Mouse (Mus musculus): ENCODE measurements around the gene Qser1. TPM values are rescaled to one million over a fixed set of nuclear protein-coding genes. Genes with fewer than 3 reads are reported as not detected.

Gene Qser1
- polyA plus RNA-seq, 1 experiment from 2014 or later: 3.3 TPM

- no peaks in the 10 kb centered on the region for H3K36me3 ChIP-seq (ENCODE audit: insufficient read depth, low read length)
- 48% methylated on average over 3 of the region's 3 CpGs for WGBS
- H3K27me3 ChIP-seq (replicated peaks; ENCODE audit: insufficient read depth, low read length): no peaks in the 10 kb centered on the region
- ATAC-seq: peak; percentile 62
- no peak overlapping the region for H3K27ac ChIP-seq (ENCODE audit: low read length)
- DNase-seq (ENCODE audit: low spot score): peak; percentile 52
- no peaks in the 10 kb centered on the region for H3K9me3 ChIP-seq (ENCODE audit: low read length)
- H3K9ac ChIP-seq (replicated peaks; ENCODE audit: low read depth): no peak overlapping the region
- H3K4me2 ChIP-seq (replicated peaks; ENCODE audit: low read depth, low read length): no peak overlapping the region
- TF ChIP-seq CTCF (IDR thresholded peaks at IDR 0.05) (peak; percentile 68), EP300 (IDR thresholded peaks at IDR 0.05) (no peak)
- no peaks in the 10 kb centered on the region for H3K4me1 ChIP-seq (ENCODE audit: insufficient read depth, low read depth, low read length)
- no peak overlapping the region for H3K4me3 ChIP-seq (ENCODE audit: low read depth, low read length)
These were observed 65.9 kb downstream of the Qser1 start for GRCm38 (mm10) chr2:104750611-104751010.

DNA sequence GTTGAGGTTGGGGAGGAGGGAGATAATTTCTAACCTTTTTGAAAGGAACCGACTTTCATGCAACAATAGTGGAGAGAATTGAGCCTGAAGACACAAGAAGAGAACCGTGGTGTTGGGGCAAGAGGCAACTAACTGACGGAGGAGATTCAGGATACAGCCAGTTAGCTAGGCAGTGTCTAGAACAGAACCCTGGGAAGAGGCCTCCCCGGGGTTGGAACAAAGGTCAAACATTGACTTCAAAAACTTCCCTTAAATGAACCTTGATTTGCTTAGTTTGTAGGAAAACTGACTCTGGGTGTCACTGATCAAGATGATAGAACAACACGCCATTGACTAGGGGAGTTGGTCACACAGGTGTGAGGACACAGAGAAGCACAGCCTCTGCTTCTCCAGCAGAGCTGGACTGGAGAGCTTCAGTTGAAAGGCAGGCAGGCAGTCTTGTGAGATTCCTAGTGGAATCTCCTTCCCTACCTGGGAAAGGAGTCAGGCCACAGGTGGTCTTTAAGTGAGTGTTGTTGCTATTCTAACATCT is 67.8 kb downstream of the Qser1 start:
- H3K9ac ChIP-seq (replicated peaks; ENCODE audit: low read depth): no peak overlapping the region
- TF ChIP-seq CTCF (IDR thresholded peaks at IDR 0.05): no peak
- TF ChIP-seq EP300 (IDR thresholded peaks at IDR 0.05): no peak
- H3K4me3 ChIP-seq (ENCODE audit: low read depth, low read length): no peak overlapping the region
- H3K9me3 ChIP-seq (ENCODE audit: low read length): no peaks in the 10 kb centered on the region
- no peak overlapping the region for H3K4me2 ChIP-seq (replicated peaks; ENCODE audit: low read depth, low read length)
- no peak for ATAC-seq
- no peaks in the 10 kb centered on the region for H3K27me3 ChIP-seq (replicated peaks; ENCODE audit: insufficient read depth, low read length)
- DNase-seq (ENCODE audit: low spot score): no peak
- H3K4me1 ChIP-seq (ENCODE audit: insufficient read depth, low read depth, low read length): no peaks in the 10 kb centered on the region
- H3K27ac ChIP-seq (ENCODE audit: low read length): no peak overlapping the region
- H3K36me3 ChIP-seq (ENCODE audit: insufficient read depth, low read length): no peaks in the 10 kb centered on the region
- WGBS: 68% methylated on average over 5 of the region's 5 CpGs

DNA sequence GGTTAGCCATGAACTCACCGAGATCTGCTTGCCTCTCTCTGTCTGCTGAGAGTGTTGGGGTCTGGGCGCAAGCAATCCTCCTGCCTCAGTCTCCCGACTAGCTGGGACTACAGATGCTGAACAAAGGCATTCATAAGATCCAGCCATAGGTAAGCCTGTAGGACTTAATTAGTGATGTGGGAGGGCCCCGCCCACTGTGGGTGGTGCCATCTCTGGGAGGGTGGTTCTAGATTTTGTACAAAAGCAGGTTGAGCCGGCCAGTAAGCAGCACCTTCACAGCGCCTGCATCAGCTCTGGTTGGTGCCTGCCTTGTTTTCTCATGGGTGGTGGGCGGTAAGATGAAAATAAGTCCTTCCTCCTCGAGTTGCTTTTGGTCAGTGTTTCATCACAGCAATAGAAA is 70.3 kb downstream of the Qser1 start:
- TF ChIP-seq EP300 (IDR thresholded peaks at IDR 0.05): no peak
- no peak for TF ChIP-seq CTCF (IDR thresholded peaks at IDR 0.05)
- 57% methylated on average over 8 of the region's 8 CpGs for WGBS
- DNase-seq (ENCODE audit: low spot score) (no peak), ATAC-seq (no peak)
- Histone ChIP-seq H3K36me3 (ENCODE audit: insufficient read depth, low read length) (no peaks in the 10 kb centered on the region), H3K4me1 (ENCODE audit: insufficient read depth, low read depth, low read length) (no peaks in the 10 kb centered on the region), H3K9me3 (ENCODE audit: low read length) (no peaks in the 10 kb centered on the region), H3K4me2 (replicated peaks; ENCODE audit: low read depth, low read length) (no peak overlapping the region), H3K4me3 (ENCODE audit: low read depth, low read length) (no peak overlapping the region), H3K27me3 (replicated peaks; ENCODE audit: insufficient read depth, low read length) (no peaks in the 10 kb centered on the region), H3K27ac (ENCODE audit: low read length) (no peak overlapping the region), H3K9ac (replicated peaks; ENCODE audit: low read depth) (no peak overlapping the region)

DNA sequence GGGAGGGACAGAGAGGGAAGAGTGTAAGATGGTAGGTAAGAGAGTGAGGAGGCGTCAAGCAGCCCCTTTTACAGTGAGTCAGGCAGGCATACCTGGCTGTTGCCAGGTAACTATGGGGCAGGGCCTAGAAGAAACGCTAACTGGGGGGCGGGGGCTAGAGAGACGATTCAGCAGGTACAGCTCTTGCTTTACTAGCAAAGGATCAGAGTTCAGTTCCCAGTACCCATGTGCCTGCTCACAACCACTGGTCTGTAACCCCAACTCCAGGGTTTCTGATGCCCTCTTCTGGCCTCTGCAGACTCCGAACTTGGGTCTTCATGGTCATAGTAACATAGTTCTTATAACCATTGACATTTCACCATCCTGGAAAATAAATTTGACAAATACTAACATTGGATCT is 72.6 kb downstream of the Qser1 start:
- H3K4me3 ChIP-seq (ENCODE audit: low read depth, low read length): no peak overlapping the region
- H3K27me3 ChIP-seq (replicated peaks; ENCODE audit: insufficient read depth, low read length): no peaks in the 10 kb centered on the region
- WGBS: 51% methylated on average over 5 of the region's 5 CpGs
- H3K9me3 ChIP-seq (ENCODE audit: low read length): no peaks in the 10 kb centered on the region
- TF ChIP-seq CTCF (IDR thresholded peaks at IDR 0.05) (no peak), EP300 (IDR thresholded peaks at IDR 0.05) (no peak)
- no peak overlapping the region for H3K27ac ChIP-seq (ENCODE audit: low read length)
- H3K4me2 ChIP-seq (replicated peaks; ENCODE audit: low read depth, low read length): no peak overlapping the region
- no peaks in the 10 kb centered on the region for H3K4me1 ChIP-seq (ENCODE audit: insufficient read depth, low read depth, low read length)
- DNase-seq (ENCODE audit: low spot score): no peak
- no peaks in the 10 kb centered on the region for H3K36me3 ChIP-seq (ENCODE audit: insufficient read depth, low read length)
- H3K9ac ChIP-seq (replicated peaks; ENCODE audit: low read depth): no peak overlapping the region
- ATAC-seq: no peak

DNA sequence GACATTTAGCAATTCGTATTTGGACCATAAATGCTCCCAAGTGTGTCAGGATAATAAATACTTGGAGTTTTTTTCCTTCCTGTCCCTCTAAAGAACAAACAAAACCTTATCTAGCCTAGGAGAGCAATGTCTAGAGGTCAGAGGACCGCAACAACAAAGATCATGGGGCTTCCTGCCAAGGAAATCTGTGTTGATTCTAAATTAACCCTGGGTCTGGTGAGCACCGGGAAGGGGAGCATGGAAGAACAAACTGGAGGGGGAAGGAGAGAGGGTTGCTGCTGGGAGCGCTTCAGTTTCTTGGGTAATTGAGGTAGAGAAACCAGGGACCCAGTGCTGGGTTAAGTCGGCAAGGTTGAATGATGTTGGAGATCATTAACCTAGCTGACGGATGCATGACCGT is 73.4 kb downstream of the Qser1 start:
- Histone ChIP-seq H3K27ac (ENCODE audit: low read length) (no peak overlapping the region), H3K4me2 (replicated peaks; ENCODE audit: low read depth, low read length) (peak overlapping the region; percentile 99), H3K27me3 (replicated peaks; ENCODE audit: insufficient read depth, low read length) (no peaks in the 10 kb centered on the region), H3K9ac (replicated peaks; ENCODE audit: low read depth) (no peak overlapping the region), H3K36me3 (ENCODE audit: insufficient read depth, low read length) (no peaks in the 10 kb centered on the region), H3K4me1 (ENCODE audit: insufficient read depth, low read depth, low read length) (no peaks in the 10 kb centered on the region), H3K4me3 (ENCODE audit: low read depth, low read length) (peak overlapping the region; percentile 60), H3K9me3 (ENCODE audit: low read length) (no peaks in the 10 kb centered on the region)
- WGBS: 11% methylated on average over 7 of the region's 7 CpGs
- ATAC-seq (peak; percentile 32; the same call in 1 of the 2 replicates), DNase-seq (ENCODE audit: low spot score) (no peak)
- no peak for TF ChIP-seq CTCF (IDR thresholded peaks at IDR 0.05)
- no peak for TF ChIP-seq EP300 (IDR thresholded peaks at IDR 0.05)

DNA sequence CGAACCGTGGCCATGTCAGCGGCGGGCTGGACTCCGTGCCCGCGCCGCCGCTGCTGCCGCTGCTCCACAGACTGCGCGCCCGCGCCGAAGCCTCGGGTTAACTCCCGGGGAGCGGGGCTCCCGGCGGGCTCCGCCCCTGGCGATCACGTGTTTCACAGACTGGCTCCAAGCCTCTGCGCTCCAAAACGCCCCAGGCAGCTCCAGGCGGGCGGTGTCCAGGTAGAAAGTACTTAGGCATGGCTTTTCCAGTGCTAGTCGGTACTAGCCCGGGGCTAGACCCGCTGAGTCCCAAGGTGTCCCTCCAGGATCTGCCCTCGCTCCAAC is 73.9 kb downstream of the Qser1 start, which contains the start of gene Depdc7:
Gene Depdc7 (minus strand): TSS at position 138 of the 324 bp plus-strand sequence.
- Histone ChIP-seq H3K27me3 (replicated peaks; ENCODE audit: insufficient read depth, low read length) (no peaks in the 10 kb centered on the region), H3K9ac (replicated peaks; ENCODE audit: low read depth) (peak within 1 kb of the TSS; percentile 44), H3K4me3 (ENCODE audit: low read depth, low read length) (peak within 1 kb of the TSS; percentile 60), H3K4me1 (ENCODE audit: insufficient read depth, low read depth, low read length) (no peaks in the 10 kb centered on the region), H3K27ac (ENCODE audit: low read length) (no peak within 1 kb of the TSS), H3K36me3 (ENCODE audit: insufficient read depth, low read length) (no peaks in the 10 kb centered on the region), H3K9me3 (ENCODE audit: low read length) (no peaks in the 10 kb centered on the region), H3K4me2 (replicated peaks; ENCODE audit: low read depth, low read length) (peak within 1 kb of the TSS; percentile 99)
- under 1% methylated on average over 26 of the region's 31 CpGs for WGBS
- ATAC-seq (peak; percentile 97), DNase-seq (ENCODE audit: low spot score) (peak; percentile 88)
- TF ChIP-seq CTCF (IDR thresholded peaks at IDR 0.05) (no peak), EP300 (IDR thresholded peaks at IDR 0.05) (no peak)
